Mouse (Mus musculus): ENCODE measurements around the gene Zkscan16. TPM values are rescaled to one million over a fixed set of nuclear protein-coding genes. Genes with fewer than 3 reads are reported as not detected.

Zkscan16 gene
- total and polyA plus RNA-seq, 3 experiments, result not detected

DNA sequence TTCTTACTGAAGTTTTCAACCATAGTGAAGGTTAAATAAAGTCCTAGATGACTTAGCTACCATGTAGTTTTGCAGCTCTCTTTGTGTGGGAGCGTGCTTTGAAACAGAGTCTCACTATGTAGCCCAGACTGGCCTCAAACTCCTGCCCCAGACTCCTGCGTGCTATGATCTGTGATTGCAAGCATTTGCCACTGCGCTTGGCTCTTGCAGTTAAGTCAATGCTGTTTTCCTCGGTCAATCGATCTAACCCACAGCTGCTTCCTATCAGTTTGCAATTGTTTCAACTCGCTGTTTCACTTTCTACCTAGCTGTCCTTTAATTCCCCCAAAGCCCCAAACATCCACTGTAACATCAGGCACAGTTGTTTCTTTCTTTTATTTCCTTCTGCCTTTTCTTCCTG is 10.9 kb upstream of the Zkscan16 start:
- Histone ChIP-seq H3K4me3 (ENCODE audit: control insufficient read depth in 1 of 2, insufficient read depth in 1 of 2, low read depth in 2 of 2, low read length in 2 of 2) (no peak overlapping the region), H3K9me3 (replicated peaks; ENCODE audit: insufficient read depth, low read length) (no peaks in the 10 kb centered on the region), H3K27me3 (ENCODE audit: control insufficient read depth in 1 of 2, insufficient read depth in 2 of 2, low read length in 2 of 2) (no peaks in the 10 kb centered on the region), H3K4me1 (ENCODE audit: control insufficient read depth in 1 of 2, insufficient read depth in 2 of 2, low read length in 2 of 2) (peaks cover 0 to 6% of the 10 kb centered on the region in 2 experiments; a peak in 1 of 4 replicates), H3K27ac (ENCODE audit: control insufficient read depth, low read depth, low read length) (no peak overlapping the region), H3K9ac (ENCODE audit: control insufficient read depth, low read depth, low read length, poor library complexity, severe bottlenecking) (no peak overlapping the region), H3K79me2 (ENCODE audit: control insufficient read depth, insufficient read depth, low read length, poor library complexity) (no peaks in the 10 kb centered on the region), H3K36me3 (ENCODE audit: control insufficient read depth in 1 of 2, insufficient read depth in 2 of 2, low read length in 2 of 2) (no peaks in the 10 kb centered on the region; a peak in 1 of 4 replicates)
- TF ChIP-seq JUND (IDR thresholded peaks at IDR 0.05; ENCODE audit: low read depth, low read length) (no peak), ZNF384 (IDR thresholded peaks at IDR 0.05; ENCODE audit: low read depth, low read length) (no peak), TAL1 (IDR thresholded peaks at IDR 0.05; ENCODE audit: low read length) (no peak), EP300 (IDR thresholded peaks at IDR 0.05; ENCODE audit: low read depth in 1 of 2, low read length in 2 of 2) (no peak), CHD1 (IDR thresholded peaks at IDR 0.05; ENCODE audit: low read depth, low read length) (no peak), MAZ (IDR thresholded peaks at IDR 0.05; ENCODE audit: low read depth, low read length) (no peak), RAD21 (IDR thresholded peaks at IDR 0.05; ENCODE audit: low read depth, low read length) (no peak), UBTF (IDR thresholded peaks at IDR 0.05; ENCODE audit: borderline replicate concordance, insufficient read depth, low read depth, low read length) (no peak), ZC3H11A (IDR thresholded peaks at IDR 0.05; ENCODE audit: low read depth, low read length) (no peak)
- DNase-seq (ENCODE audit: low read depth, low spot score), result no peak

DNA sequence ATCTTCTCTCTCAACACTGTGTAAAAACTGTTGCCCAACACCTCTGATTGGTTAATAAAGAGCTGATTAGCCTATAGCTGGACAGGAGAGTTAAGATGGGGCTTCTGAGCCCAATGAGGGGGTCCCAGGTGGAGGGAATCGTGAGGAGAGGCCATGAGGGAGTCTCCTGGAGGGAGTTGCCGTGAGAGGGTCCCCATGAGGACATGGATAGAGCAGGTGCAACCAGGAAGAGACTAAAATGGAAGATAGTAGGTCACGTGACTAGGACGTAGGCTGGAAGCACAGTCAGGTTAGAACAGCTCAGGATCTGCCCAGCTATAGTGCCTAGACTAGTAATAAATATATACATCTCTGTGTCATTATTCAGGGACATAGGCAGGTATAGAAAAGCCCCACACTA is 9.1 kb upstream of the Zkscan16 start:
- Histone ChIP-seq H3K79me2 (ENCODE audit: control insufficient read depth, insufficient read depth, low read length, poor library complexity) (no peaks in the 10 kb centered on the region), H3K4me3 (ENCODE audit: control insufficient read depth in 1 of 2, insufficient read depth in 1 of 2, low read depth in 2 of 2, low read length in 2 of 2) (peak overlapping the region; percentile 5 to 53; a peak in 2 of 4 replicates), H3K27me3 (ENCODE audit: control insufficient read depth in 1 of 2, insufficient read depth in 2 of 2, low read length in 2 of 2) (no peaks in the 10 kb centered on the region), H3K4me1 (ENCODE audit: control insufficient read depth in 1 of 2, insufficient read depth in 2 of 2, low read length in 2 of 2) (peaks cover 0 to 6% of the 10 kb centered on the region in 2 experiments; a peak in 1 of 4 replicates), H3K36me3 (ENCODE audit: control insufficient read depth in 1 of 2, insufficient read depth in 2 of 2, low read length in 2 of 2) (no peaks in the 10 kb centered on the region; a peak in 1 of 4 replicates), H3K9ac (ENCODE audit: control insufficient read depth, low read depth, low read length, poor library complexity, severe bottlenecking) (no peak overlapping the region; the same call in 1 of the 2 replicates), H3K27ac (ENCODE audit: control insufficient read depth, low read depth, low read length) (no peak overlapping the region), H3K9me3 (replicated peaks; ENCODE audit: insufficient read depth, low read length) (no peaks in the 10 kb centered on the region)
- TF ChIP-seq USF1 (IDR thresholded peaks at IDR 0.05; ENCODE audit: low read depth, low read length) (peak; percentile 85), SIN3A (IDR thresholded peaks at IDR 0.05; ENCODE audit: low read length) (no peak)
- peak; percentile 32 for DNase-seq (ENCODE audit: low read depth, low spot score)

DNA sequence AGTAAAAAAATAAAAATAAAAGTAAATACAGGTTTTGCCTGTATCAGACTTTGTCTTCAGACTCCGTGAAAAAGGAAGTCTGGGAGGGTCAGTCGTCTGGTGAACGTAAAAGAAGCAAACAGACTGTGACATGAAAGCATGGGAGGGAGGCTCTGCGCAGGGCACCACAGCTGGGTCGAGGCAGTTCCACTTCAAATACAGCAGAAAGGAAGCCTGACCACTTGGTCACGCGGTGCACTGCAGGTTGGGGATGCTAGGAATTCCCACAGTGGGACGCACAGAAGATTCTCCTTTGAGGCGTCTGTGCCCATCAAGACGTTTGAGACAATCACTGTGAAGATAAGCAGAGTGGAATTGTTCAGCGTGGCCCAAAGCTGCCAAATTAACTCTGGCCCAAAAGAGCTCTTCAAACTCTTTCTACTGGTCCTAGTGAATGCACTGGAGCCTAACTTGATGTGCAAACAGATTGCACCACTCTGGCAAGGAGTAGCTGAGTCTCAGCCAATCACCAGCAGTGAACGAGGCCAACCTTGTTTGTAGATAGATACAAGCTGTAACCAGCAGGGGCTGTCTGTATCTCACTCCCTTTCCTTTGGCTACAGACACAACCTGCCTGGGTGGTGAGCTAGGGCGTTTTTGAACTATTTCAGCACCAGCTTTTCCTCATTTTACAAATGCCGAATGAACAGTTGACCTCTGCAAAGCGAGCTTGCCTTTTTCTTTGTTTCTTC is 8.5 kb upstream of the Zkscan16 start:
- Histone ChIP-seq H3K27me3 (ENCODE audit: control insufficient read depth in 1 of 2, insufficient read depth in 2 of 2, low read length in 2 of 2) (no peaks in the 10 kb centered on the region), H3K79me2 (ENCODE audit: control insufficient read depth, insufficient read depth, low read length, poor library complexity) (no peaks in the 10 kb centered on the region), H3K9ac (ENCODE audit: control insufficient read depth, low read depth, low read length, poor library complexity, severe bottlenecking) (peak overlapping the region; percentile 29; the same call in 1 of the 2 replicates), H3K4me3 (ENCODE audit: control insufficient read depth in 1 of 2, insufficient read depth in 1 of 2, low read depth in 2 of 2, low read length in 2 of 2) (peak overlapping the region; percentile 38 to 53), H3K9me3 (replicated peaks; ENCODE audit: insufficient read depth, low read length) (no peaks in the 10 kb centered on the region), H3K4me1 (ENCODE audit: control insufficient read depth in 1 of 2, insufficient read depth in 2 of 2, low read length in 2 of 2) (peaks cover 0 to 6% of the 10 kb centered on the region in 2 experiments; a peak in 1 of 4 replicates), H3K36me3 (ENCODE audit: control insufficient read depth in 1 of 2, insufficient read depth in 2 of 2, low read length in 2 of 2) (no peaks in the 10 kb centered on the region; a peak in 1 of 4 replicates), H3K27ac (ENCODE audit: control insufficient read depth, low read depth, low read length) (no peak overlapping the region)
- peak in 2 of 3 experiments; percentile 39 to 41; a peak in 4 of 6 replicates for TF ChIP-seq CTCF (IDR thresholded peaks at IDR 0.05 in 2 of 3, conservative IDR thresholded peaks at IDR 0.05 in 1 of 3; ENCODE audit: control insufficient read depth in 1 of 3, insufficient read depth in 1 of 3, low read depth in 2 of 3, low read length in 3 of 3, poor library complexity in 1 of 3, severe bottlenecking in 1 of 3)
- TF ChIP-seq GATA1 (IDR thresholded peaks at IDR 0.05; ENCODE audit: low read depth, low read length), result peak; percentile 26; the same call in 1 of the 2 replicates
- TF ChIP-seq USF2 (IDR thresholded peaks at IDR 0.05; ENCODE audit: borderline replicate concordance in 1 of 2, insufficient read depth in 1 of 2, low read depth in 1 of 2, low read length in 2 of 2), result no peak
- TF ChIP-seq MXI1 (IDR thresholded peaks at IDR 0.05; ENCODE audit: low read depth, low read length), result 0 out of 2 replicates have a peak, but pooled peaks have one; percentile 15
- peak; percentile 24 for TF ChIP-seq SMC3 (IDR thresholded peaks at IDR 0.05; ENCODE audit: low read depth, low read length)
- 0 out of 2 replicates have a peak, but pooled peaks have one; percentile 26 for TF ChIP-seq USF1 (IDR thresholded peaks at IDR 0.05; ENCODE audit: low read depth, low read length)
- peak; percentile 89 for DNase-seq (ENCODE audit: low read depth, low spot score)

Data from MEL (cell line).